Mouse (Mus musculus) midbrain, embryonic 13.5 days (tissue): ENCODE results near the gene Cfap97d2. TPM values are rescaled to one million over a fixed set of nuclear protein-coding genes. Genes with fewer than 3 reads are reported as not detected.

ENCODE experiments used
- ATAC-seq: fragments of 200-750 bp; cut with Nextera tagmentation; 2 replicates; pipeline ENCODE4 v1.8.0; 2017; ENCODE audit warnings: mild to moderate bottlenecking, moderate TSS enrichment, moderate library complexity
- H3K27ac ChIP-seq: fragments of 300-500 bp; sonication (generic); 2 replicates; pipeline ENCODE4 v1.5.1; 2015; ENCODE audit warnings: inconsistent platforms, mild to moderate bottlenecking, moderate library complexity
- H3K27me3 ChIP-seq: fragments of 300-500 bp; sonication (generic); 2 replicates; pipeline ENCODE4 v1.6.1; 2015; ENCODE audit warnings: mild to moderate bottlenecking, inconsistent platforms
- H3K36me3 ChIP-seq: fragments of 300-500 bp; sonication (generic); 2 replicates; pipeline ENCODE4 v1.6.1; 2015; ENCODE audit warnings: mild to moderate bottlenecking, inconsistent platforms
- H3K4me1 ChIP-seq: fragments of 300-500 bp; sonication (generic); replicated peaks from 2 replicates; pipeline ENCODE4 v1.6.1; 2015; ENCODE audit warnings: inconsistent platforms
- H3K4me2 ChIP-seq: fragments of 300-500 bp; sonication (generic); replicated peaks from 2 replicates; pipeline ENCODE4 v1.6.1; 2015; ENCODE audit warnings: moderate library complexity, mild to moderate bottlenecking, inconsistent platforms
- H3K4me3 ChIP-seq: fragments of 300-500 bp; sonication (generic); replicated peaks from 2 replicates; pipeline ENCODE4 v1.5.1; 2015; ENCODE audit warnings: mild to moderate bottlenecking, inconsistent platforms
- H3K9ac ChIP-seq: fragments of 300-500 bp; sonication (generic); replicated peaks from 2 replicates; pipeline ENCODE4 v1.6.1; 2015; ENCODE audit warnings: mild to moderate bottlenecking, inconsistent platforms
- H3K9me3 ChIP-seq: fragments of 300-500 bp; sonication (generic); 2 replicates; pipeline ENCODE4 v1.6.1; 2016; ENCODE audit warnings: mild to moderate bottlenecking, inconsistent platforms
- WGBS: fragments of 180-500 bp; shearing (Covaris S2); methylation state at CpG from one replicate; pipeline ENCODE4 v1.1.7; 2015; 5-methylcytosine and 5-hydroxymethylcytosine counted together
- polyA plus RNA-seq: library from polyadenylated mRNA; unstranded; fragments of >200 nt; fragmentation: Nextera tagmentation; extraction: Ambion mirVana; gene quantifications from 2 replicates; pipeline ENCODE4 v1.2.1, GENCODE M21; 2015

Gene Cfap97d2
- polyA plus RNA-seq, 1 experiment from 2014 or later = 2.2 TPM

DNA sequence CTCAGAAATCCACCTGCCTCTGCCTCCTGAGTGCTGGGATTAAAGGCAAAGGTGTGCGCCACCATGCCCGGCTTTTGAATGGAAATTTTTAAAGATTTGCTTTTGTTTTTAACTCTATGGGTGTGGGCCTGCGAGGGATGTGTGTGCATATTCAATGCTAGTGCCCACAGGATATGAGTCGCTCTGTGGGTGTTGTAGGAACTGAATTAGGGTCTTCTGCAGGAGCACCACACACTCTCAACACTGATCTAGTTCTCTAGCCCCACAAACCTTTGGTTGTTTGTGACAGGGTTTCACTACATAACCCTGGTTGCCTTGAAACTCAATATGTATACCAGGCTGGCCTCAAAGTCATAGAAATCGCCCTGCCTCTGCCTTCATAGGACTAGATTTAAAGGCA, 16.4 kb upstream of the Cfap97d2 start:
- 95% methylated on average over 5 of the region's 5 CpGs for WGBS
- no peak overlapping the region for H3K4me2 ChIP-seq
- H3K4me3 ChIP-seq = no peak overlapping the region
- no peak overlapping the region for H3K9ac ChIP-seq
- no peaks in the 10 kb centered on the region for H3K36me3 ChIP-seq
- no peaks in the 10 kb centered on the region for H3K9me3 ChIP-seq
- no peak overlapping the region for H3K27ac ChIP-seq
- peaks cover 17% of the 10 kb centered on the region for H3K4me1 ChIP-seq
- no peaks in the 10 kb centered on the region for H3K27me3 ChIP-seq
- ATAC-seq = no peak

DNA sequence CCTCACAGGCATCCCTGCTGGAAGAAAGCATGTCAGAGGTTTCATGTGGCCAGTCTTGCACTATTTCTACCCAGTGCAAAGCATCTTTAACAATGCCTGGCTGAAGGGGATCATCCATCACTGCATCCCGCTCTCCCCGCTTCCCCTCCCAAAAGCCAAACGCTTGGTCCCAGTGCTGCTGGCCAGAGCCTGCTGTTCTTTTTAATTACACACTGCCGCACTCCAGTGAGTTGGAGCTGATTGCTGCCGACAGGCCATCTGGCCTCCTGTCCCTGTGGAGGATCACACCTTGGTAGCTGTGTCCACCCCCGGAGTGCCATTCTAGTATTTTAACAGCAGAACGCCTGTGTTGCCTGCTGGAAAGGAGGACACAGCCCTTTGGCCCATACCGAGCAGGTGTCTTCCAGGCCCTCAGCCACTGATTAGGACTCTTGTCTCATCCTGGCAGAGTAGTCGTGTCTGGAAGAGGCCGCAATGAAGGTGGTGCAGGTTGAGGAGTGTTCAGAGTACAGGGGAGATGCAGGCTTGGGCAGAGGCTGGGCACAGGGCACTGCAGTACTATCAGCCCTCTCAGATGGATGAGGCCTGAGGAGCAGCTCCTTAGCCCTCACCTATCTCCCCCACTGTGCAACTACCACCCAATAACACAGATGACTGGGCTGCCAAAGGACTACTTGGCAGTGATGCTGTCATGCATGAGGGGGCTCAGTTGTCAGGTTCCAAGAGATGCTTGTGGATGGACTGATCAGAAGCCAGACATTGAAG, 13.2 kb upstream of the Cfap97d2 start:
- H3K36me3 ChIP-seq = no peaks in the 10 kb centered on the region

DNA sequence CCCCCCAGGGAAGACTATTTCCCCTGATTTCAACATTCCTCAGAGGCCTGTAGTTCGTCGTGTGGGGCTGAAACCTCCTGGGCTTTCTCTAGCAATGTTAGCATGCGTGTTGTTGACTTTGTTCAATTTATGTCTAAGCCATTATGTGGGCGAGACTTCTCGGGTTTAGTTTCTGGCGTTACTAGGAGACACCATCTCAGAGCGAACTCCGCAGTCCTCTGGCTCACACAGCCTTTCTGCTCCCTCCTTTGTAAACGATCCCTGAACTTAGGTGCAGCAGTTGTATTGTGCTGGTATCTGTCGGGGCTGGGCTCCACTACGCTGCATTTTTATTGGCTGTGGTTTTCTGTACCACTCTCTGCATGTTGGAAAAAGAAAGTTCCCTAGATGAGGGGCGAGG, 11.0 kb upstream of the Cfap97d2 start:
- H3K27me3 ChIP-seq = no peaks in the 10 kb centered on the region
- no peak for ATAC-seq
- H3K27ac ChIP-seq = no peak overlapping the region

More for the DNA sequence above, 13.2 kb upstream of the Cfap97d2 start:
- Histone ChIP-seq H3K27me3 (no peaks in the 10 kb centered on the region), H3K4me3 (no peak overlapping the region), H3K9ac (peak overlapping the region; percentile 14; the same call in 1 of the 2 replicates), H3K4me2 (no peak overlapping the region), H3K9me3 (no peaks in the 10 kb centered on the region), H3K27ac (0 out of 2 replicates have a peak overlapping the region, but pooled peaks have one; percentile 53), H3K4me1 (peaks cover 17% of the 10 kb centered on the region)
- WGBS = 36% methylated on average over 10 of the region's 10 CpGs
- peak; percentile 56; the same call in 1 of the 2 replicates for ATAC-seq

DNA sequence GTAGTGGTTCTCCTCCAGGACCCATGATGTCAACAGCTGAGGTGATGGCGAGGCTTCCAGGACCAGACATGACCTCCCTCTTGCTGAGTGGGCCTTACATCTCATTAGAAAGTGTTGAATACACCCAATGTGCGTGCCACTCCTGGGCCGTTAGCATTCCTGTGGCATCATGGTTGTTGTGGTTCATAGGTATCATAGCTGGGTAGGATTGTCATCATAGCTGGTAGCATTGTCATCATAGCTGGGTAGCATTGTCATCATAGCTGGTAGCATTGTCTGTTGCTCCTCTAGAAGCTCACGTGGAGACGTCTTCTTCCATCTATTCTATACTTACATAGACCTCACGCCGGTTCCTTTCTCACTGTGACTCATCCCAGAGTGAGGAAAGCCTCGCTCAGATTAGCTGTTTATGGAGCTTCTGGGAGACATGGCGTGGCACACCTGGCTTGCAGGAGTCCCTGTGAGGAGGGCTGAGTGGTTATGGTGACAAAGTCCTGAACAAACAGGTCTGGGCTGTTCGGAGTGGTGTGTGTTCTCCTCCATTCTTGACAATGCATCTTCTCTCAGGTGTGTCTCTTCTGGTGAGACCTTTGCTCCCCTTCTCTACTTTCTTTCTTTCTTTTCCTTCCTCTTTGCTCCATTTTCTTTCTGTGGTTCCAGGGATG, 10.4 kb upstream of the Cfap97d2 start:
- Histone ChIP-seq H3K9me3 (no peaks in the 10 kb centered on the region), H3K36me3 (no peaks in the 10 kb centered on the region), H3K4me2 (no peak overlapping the region), H3K27me3 (no peaks in the 10 kb centered on the region), H3K4me1 (peaks cover 11% of the 10 kb centered on the region), H3K27ac (no peak overlapping the region), H3K9ac (no peak overlapping the region), H3K4me3 (no peak overlapping the region)
- WGBS = 96% methylated on average over 10 of the region's 10 CpGs
- ATAC-seq = no peak

More for the DNA sequence above, 11.0 kb upstream of the Cfap97d2 start:
- H3K9ac ChIP-seq = no peak overlapping the region
- H3K36me3 ChIP-seq = no peaks in the 10 kb centered on the region
- WGBS = 62% methylated on average over 12 of the region's 12 CpGs
- H3K4me2 ChIP-seq = no peak overlapping the region
- H3K4me1 ChIP-seq = peaks cover 11% of the 10 kb centered on the region
- no peaks in the 10 kb centered on the region for H3K9me3 ChIP-seq
- H3K4me3 ChIP-seq = no peak overlapping the region

DNA sequence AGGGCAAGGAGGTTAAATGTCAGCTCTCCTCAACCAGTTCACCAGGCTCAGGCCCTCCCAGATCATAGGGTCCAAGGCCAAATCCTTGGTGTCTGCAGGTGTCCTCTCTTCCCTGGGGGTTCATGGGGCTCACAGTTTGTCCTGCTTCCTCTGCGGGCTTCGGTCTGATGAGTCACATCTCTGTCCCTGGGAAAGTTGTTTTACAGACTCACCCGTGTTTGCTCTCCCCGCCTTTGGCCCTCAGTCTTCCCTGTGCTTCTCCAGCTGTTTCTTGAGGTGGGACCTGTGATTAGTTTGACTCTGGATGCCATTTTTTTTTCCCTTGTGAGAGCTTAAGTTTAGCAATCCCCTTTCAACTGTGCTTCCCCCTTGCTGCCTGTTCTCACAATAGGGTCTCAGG, 9.5 kb upstream of the Cfap97d2 start:
- 79% methylated on average over 4 of the region's 4 CpGs for WGBS

DNA sequence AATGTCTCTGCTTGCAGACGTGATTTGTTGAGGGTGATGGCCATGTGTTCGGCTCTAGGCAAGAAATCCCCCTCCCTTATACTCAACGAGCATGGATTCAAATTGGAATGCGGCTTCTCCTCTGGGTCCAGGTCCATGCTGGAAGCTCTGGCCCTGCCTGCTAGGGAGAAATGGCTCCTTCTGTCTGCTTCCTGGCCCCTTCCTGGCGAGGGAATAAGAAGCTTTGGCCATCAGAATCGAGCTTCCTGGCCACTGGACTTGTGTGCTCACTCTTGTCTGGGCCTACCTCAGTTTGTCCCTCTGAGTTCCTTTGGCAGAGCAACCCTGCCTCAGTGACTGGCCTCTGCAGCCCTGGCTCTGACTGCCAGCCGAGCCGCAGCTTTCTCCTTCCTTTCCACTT, 8.5 kb upstream of the Cfap97d2 start:
- WGBS = 76% methylated on average over 8 of the region's 8 CpGs
- ATAC-seq = no peak

More for the DNA sequence above, 9.5 kb upstream of the Cfap97d2 start:
- ATAC-seq = no peak
- Histone ChIP-seq H3K27me3 (no peaks in the 10 kb centered on the region), H3K36me3 (no peaks in the 10 kb centered on the region), H3K4me2 (no peak overlapping the region), H3K27ac (no peak overlapping the region), H3K9me3 (no peaks in the 10 kb centered on the region), H3K9ac (no peak overlapping the region), H3K4me3 (no peak overlapping the region), H3K4me1 (peaks cover 11% of the 10 kb centered on the region)

DNA sequence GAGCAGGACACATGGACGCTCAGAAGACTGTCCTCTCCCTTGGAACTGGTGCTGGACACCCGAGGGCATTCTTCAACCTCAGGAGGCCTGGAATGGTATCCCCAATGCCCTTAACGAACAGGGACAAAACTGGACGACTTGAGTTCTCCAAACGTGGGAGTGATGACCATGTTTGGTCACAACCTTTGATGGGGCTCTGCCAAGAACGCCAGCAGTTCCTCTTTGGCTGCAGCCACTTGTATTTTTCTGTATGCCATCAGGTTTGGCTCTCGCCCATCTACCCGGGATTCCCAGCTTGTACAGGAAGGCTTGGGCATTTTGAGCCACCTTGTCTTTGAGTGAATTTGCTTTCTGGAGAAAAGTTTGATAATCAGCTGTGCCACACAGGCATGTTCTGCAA, 8.0 kb upstream of the Cfap97d2 start:
- H3K27ac ChIP-seq = no peak overlapping the region
- no peaks in the 10 kb centered on the region for H3K9me3 ChIP-seq
- H3K36me3 ChIP-seq = no peaks in the 10 kb centered on the region
- H3K4me3 ChIP-seq = no peak overlapping the region
- peaks cover 5% of the 10 kb centered on the region for H3K4me1 ChIP-seq
- no peak overlapping the region for H3K4me2 ChIP-seq
- 88% methylated on average over 8 of the region's 8 CpGs for WGBS
- H3K9ac ChIP-seq = no peak overlapping the region
- no peaks in the 10 kb centered on the region for H3K27me3 ChIP-seq
- ATAC-seq = no peak

More for the DNA sequence above, 8.5 kb upstream of the Cfap97d2 start:
- H3K9ac ChIP-seq = no peak overlapping the region
- H3K36me3 ChIP-seq = no peaks in the 10 kb centered on the region
- no peak overlapping the region for H3K4me2 ChIP-seq
- H3K27me3 ChIP-seq = no peaks in the 10 kb centered on the region
- peaks cover 10% of the 10 kb centered on the region for H3K4me1 ChIP-seq
- H3K27ac ChIP-seq = no peak overlapping the region
- H3K4me3 ChIP-seq = no peak overlapping the region
- no peaks in the 10 kb centered on the region for H3K9me3 ChIP-seq

DNA sequence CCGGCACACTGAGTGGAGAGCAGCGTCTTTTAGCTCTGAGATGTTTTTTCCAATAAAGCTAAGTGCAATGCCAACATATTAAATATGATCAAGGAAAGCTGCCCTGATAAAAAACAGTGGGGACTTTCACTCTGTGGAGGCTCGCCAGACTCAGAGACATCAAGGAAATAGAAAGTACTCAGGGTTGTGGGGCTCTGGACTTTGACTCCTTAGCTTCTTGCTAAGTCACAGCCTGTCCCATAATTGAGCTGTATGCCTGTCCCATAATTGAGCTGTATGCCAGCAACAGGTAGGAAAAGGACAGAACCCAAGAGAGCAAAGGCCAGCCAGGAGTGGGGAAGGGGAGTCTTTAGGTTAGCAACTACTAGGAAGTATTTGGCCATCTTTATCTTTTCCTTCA, 7.4 kb upstream of the Cfap97d2 start:
- Histone ChIP-seq H3K4me1 (peaks cover 3% of the 10 kb centered on the region; the same call in 1 of the 2 replicates), H3K27me3 (no peaks in the 10 kb centered on the region), H3K4me3 (no peak overlapping the region), H3K27ac (no peak overlapping the region), H3K9me3 (no peaks in the 10 kb centered on the region), H3K36me3 (no peaks in the 10 kb centered on the region), H3K9ac (no peak overlapping the region), H3K4me2 (no peak overlapping the region)
- 89% methylated on average over 3 of the region's 3 CpGs for WGBS
- no peak for ATAC-seq

DNA sequence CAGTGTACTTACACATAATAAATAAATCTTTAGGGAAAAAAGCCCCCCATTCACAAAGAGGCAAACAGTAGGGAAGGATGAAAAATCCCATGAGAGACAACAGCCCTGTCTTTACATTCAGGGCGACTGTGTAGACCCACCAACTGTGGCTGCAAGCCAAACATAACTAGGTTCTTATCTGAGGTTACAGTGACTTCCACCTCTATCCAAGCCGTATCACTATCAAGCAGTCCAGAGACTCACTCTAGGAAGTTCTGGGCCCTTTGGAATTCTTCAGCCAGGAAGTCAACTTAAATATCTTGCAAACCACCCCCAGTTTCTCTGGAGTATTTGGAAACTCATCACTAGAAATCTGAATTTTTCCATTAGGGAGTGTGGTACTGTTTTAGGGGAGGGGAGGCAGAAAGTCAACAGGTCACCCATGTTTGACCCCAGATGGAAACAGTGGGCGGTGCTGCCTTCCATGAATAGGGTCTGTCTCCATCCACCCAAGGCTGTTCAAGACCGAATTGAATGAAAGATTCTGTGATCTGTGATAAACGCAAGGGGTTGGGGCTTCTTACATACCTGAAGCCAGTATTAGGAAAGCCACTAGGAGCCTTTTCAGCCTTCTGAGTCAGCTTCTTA, 6.3 kb upstream of the Cfap97d2 start:
- Histone ChIP-seq H3K27me3 (no peaks in the 10 kb centered on the region), H3K4me2 (no peak overlapping the region), H3K4me3 (no peak overlapping the region), H3K4me1 (no peaks in the 10 kb centered on the region), H3K27ac (no peak overlapping the region), H3K9ac (no peak overlapping the region), H3K9me3 (no peaks in the 10 kb centered on the region), H3K36me3 (no peaks in the 10 kb centered on the region)
- 84% methylated on average over 5 of the region's 5 CpGs for WGBS
- ATAC-seq = no peak

DNA sequence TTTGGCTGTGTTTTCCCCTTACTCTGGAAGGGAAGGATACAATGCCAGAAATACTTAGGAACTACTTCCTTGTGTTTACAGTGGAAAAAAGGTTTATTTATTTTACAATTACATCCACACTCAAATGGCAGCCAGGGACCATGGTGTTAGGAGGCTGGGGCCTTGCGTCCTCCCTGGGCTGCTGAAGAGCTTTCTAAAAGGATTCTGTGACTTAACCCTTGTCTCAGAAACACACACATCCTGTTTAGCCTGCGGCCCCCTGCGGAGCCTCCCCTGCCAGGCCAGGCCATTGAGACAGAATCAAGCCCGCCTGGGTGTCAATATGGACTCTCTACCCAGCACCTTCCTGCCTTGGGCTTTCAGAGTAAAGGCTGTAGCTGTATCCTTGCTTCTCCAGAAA, 2.9 kb upstream of the Cfap97d2 start:
- Histone ChIP-seq H3K27me3 (no peaks in the 10 kb centered on the region), H3K9me3 (no peaks in the 10 kb centered on the region)

DNA sequence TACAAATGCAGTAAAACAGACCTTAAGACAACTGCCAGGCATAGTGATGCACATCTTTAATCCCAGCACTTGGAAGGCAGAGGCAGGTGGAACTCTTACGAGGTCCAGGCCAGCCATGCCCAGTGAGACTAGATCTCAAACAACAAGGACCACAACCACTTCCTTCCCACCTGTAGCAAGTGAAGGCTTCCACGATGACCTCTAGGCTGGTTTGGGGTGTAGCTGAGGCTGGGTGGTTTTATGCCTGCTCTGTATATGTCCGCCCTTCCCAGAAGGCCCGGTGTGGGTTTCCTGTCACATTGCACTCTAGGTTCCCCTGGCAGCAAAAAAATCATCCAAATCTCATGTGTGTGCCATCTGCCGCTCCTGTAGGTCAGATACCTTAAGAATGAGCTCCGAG, 1.9 kb upstream of the Cfap97d2 start:
- ATAC-seq = no peak
- Histone ChIP-seq H3K36me3 (no peaks in the 10 kb centered on the region), H3K4me3 (no peak overlapping the region), H3K27me3 (no peaks in the 10 kb centered on the region), H3K4me1 (peaks cover 12% of the 10 kb centered on the region), H3K4me2 (no peak overlapping the region), H3K27ac (no peak overlapping the region), H3K9ac (no peak overlapping the region), H3K9me3 (no peaks in the 10 kb centered on the region)
- WGBS = 95% methylated on average over 6 of the region's 6 CpGs

More for the DNA sequence above, 2.9 kb upstream of the Cfap97d2 start:
- ATAC-seq = no peak
- 57% methylated on average over 4 of the region's 4 CpGs for whole genome bisulfite sequencing
- Histone ChIP-seq H3K9ac (no peak overlapping the region), H3K27ac (no peak overlapping the region), H3K4me3 (no peak overlapping the region), H3K36me3 (no peaks in the 10 kb centered on the region), H3K4me2 (no peak overlapping the region), H3K4me1 (peaks cover 12% of the 10 kb centered on the region)

DNA sequence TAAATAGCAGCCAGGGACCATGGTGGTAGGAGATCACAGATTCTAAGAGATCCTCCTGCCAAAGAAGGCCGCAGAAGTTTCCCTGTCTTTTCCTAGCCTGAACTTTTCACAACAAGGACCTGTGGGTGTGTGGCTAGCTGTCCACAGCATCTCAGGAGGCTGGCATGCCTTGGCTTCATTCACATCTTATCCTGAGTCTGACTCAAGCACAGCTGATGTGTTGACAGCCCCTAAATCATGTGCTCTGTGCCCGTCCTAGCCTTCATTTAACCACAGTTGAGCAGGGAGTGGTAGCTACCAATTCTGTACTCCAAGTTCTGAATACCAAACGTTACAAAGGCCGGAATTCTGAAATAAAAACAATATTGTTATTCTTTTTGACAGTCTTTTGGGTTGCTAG, 1.4 kb upstream of the Cfap97d2 start:
- Histone ChIP-seq H3K9ac (no peak overlapping the region), H3K4me3 (no peak overlapping the region), H3K4me1 (peaks cover 12% of the 10 kb centered on the region), H3K36me3 (no peaks in the 10 kb centered on the region), H3K27ac (no peak overlapping the region), H3K27me3 (no peaks in the 10 kb centered on the region), H3K9me3 (no peaks in the 10 kb centered on the region), H3K4me2 (no peak overlapping the region)
- 88% methylated on average over 4 of the region's 4 CpGs for WGBS
- no peak for ATAC-seq
